7 mouse cellular contexts compared by ENCODE assay signal in genomic region chr5:65698759-65699136, GRCm38 (mm10). TPM values are rescaled to one million over a fixed set of nuclear protein-coding genes. Genes with fewer than 3 reads are reported as not detected.
DNase-seq lines count a peak whose midpoint lies in the region; ATAC-seq lines count a peak whose summit lies in the region.

No protein-coding gene starts in this region.

- no peak for ATAC-seq in neural tube, embryonic 11.5 days (ENCODE audit: insufficient read depth, low FRiP score, low TSS enrichment)
- ATAC-seq in forebrain, embryonic 14.5 days, result no peak
- ATAC-seq in limb, embryonic 15.5 days (ENCODE audit: insufficient number of reproducible peaks, low FRiP score, low TSS enrichment, low read depth), result no peak
- no peak for ATAC-seq in stomach, embryonic 14.5 days (ENCODE audit: insufficient number of reproducible peaks, insufficient read depth, low FRiP score, low read depth)

- peak overlapping the region; percentile 49 for H3K4me2 ChIP-seq in neural tube, embryonic 11.5 days (ENCODE audit: low read depth)
- H3K4me2 ChIP-seq in forebrain, embryonic 14.5 days (ENCODE audit: low read length), result peak overlapping the region; percentile 63
- peak overlapping the region; percentile 52 for H3K4me2 ChIP-seq in limb, embryonic 15.5 days
- H3K4me2 ChIP-seq in stomach, embryonic 14.5 days (replicated peaks; ENCODE audit: low read depth, low read length), result peak overlapping the region; percentile 46

- no peaks in the 10 kb centered on the region for H3K9me3 ChIP-seq in neural tube, embryonic 11.5 days (ENCODE audit: control insufficient read depth, low read length)
- H3K9me3 ChIP-seq in forebrain, embryonic 14.5 days (replicated peaks; ENCODE audit: control insufficient read depth, low read length), result no peaks in the 10 kb centered on the region
- H3K9me3 ChIP-seq in limb, embryonic 15.5 days, result no peaks in the 10 kb centered on the region
- H3K9me3 ChIP-seq in stomach, embryonic 14.5 days (ENCODE audit: control insufficient read depth, low read depth, low read length), result no peaks in the 10 kb centered on the region

- peaks cover 5% of the 10 kb centered on the region; the same call in 1 of the 2 replicates for H3K4me1 ChIP-seq in neural tube, embryonic 11.5 days (ENCODE audit: control insufficient read depth, insufficient read depth, low read length)
- peaks cover 10% of the 10 kb centered on the region for H3K4me1 ChIP-seq in forebrain, embryonic 14.5 days (ENCODE audit: control insufficient read depth, insufficient read depth, low read length)
- H3K4me1 ChIP-seq in limb, embryonic 15.5 days, result peaks cover 21% of the 10 kb centered on the region
- peaks cover 8% of the 10 kb centered on the region; the same call in 1 of the 2 replicates for H3K4me1 ChIP-seq in stomach, embryonic 14.5 days (ENCODE audit: control insufficient read depth, insufficient read depth, low read length)

- H3K27ac ChIP-seq in neural tube, embryonic 11.5 days (ENCODE audit: low read depth, low read length), result peak overlapping the region; percentile 98
- H3K27ac ChIP-seq in forebrain, embryonic 14.5 days (ENCODE audit: low read depth, low read length), result peak overlapping the region; percentile 96
- peak overlapping the region; percentile 99 for H3K27ac ChIP-seq in limb, embryonic 15.5 days
- H3K27ac ChIP-seq in stomach, embryonic 14.5 days (ENCODE audit: low read length), result peak overlapping the region; percentile 98

- DNase-seq in neural tube, embryonic 11.5 days (ENCODE audit: low spot score), result no peak
- DNase-seq in neural tube, embryonic 10.5 days (ENCODE audit: extremely low spot score, low spot score), result no peak
- no peak for DNase-seq in forebrain, embryonic 14.5 days (ENCODE audit: low spot score)
- DNase-seq in MN1 (ENCODE audit: low spot score), result no peak
- DNase-seq in frontal cortex, postnatal 14 days (ENCODE audit: low spot score in 2 of 2), result no peak

- 25% methylated on average over 6 of the region's 6 CpGs for WGBS in neural tube, embryonic 11.5 days
- 14% methylated on average over 6 of the region's 6 CpGs for WGBS in forebrain, embryonic 14.5 days
- WGBS in limb, embryonic 15.5 days, result 18% methylated on average over 6 of the region's 6 CpGs
- 22% methylated on average over 6 of the region's 6 CpGs for WGBS in stomach, embryonic 14.5 days

- H3K27me3 ChIP-seq in neural tube, embryonic 11.5 days (ENCODE audit: control insufficient read depth, insufficient read depth, low read length), result no peaks in the 10 kb centered on the region
- no peaks in the 10 kb centered on the region for H3K27me3 ChIP-seq in forebrain, embryonic 14.5 days (replicated peaks; ENCODE audit: control insufficient read depth, insufficient read depth, low read length)
- H3K27me3 ChIP-seq in limb, embryonic 15.5 days, result no peaks in the 10 kb centered on the region
- H3K27me3 ChIP-seq in stomach, embryonic 14.5 days (ENCODE audit: control insufficient read depth, insufficient read depth, low read length), result no peaks in the 10 kb centered on the region

- H3K36me3 ChIP-seq in neural tube, embryonic 11.5 days (ENCODE audit: control insufficient read depth, insufficient read depth, low read length), result no peaks in the 10 kb centered on the region
- H3K36me3 ChIP-seq in forebrain, embryonic 14.5 days (ENCODE audit: control insufficient read depth, insufficient read depth, low read length), result peaks cover 13% of the 10 kb centered on the region; the same call in 1 of the 2 replicates
- peaks cover 9% of the 10 kb centered on the region for H3K36me3 ChIP-seq in limb, embryonic 15.5 days
- peaks cover 5% of the 10 kb centered on the region for H3K36me3 ChIP-seq in stomach, embryonic 14.5 days (ENCODE audit: control insufficient read depth, insufficient read depth, low read length)

- peak overlapping the region; percentile 86 for H3K4me3 ChIP-seq in neural tube, embryonic 11.5 days (ENCODE audit: low read depth, low read length)
- H3K4me3 ChIP-seq in forebrain, embryonic 14.5 days (ENCODE audit: low read depth, low read length), result peak overlapping the region; percentile 98
- peak overlapping the region; percentile 92 for H3K4me3 ChIP-seq in limb, embryonic 15.5 days
- H3K4me3 ChIP-seq in stomach, embryonic 14.5 days (ENCODE audit: low read depth, low read length), result peak overlapping the region; percentile 98

- H3K9ac ChIP-seq in neural tube, embryonic 11.5 days (ENCODE audit: low read length), result peak overlapping the region; percentile 86
- peak overlapping the region; percentile 96 for H3K9ac ChIP-seq in forebrain, embryonic 14.5 days (ENCODE audit: low read length)
- H3K9ac ChIP-seq in limb, embryonic 15.5 days, result peak overlapping the region; percentile 99
- peak overlapping the region; percentile 98 for H3K9ac ChIP-seq in stomach, embryonic 14.5 days (replicated peaks; ENCODE audit: low read depth, low read length)

RNA-seq across cellular contexts. Expression of gene Pds5a, which starts 0.7 kb away (rescaled TPM):
- polyA plus RNA-seq in neural tube, embryonic 11.5 days (2014; fragmentation: Nextera tagmentation; extraction: Ambion mirVana), result 124 TPM in 2 replicates
- 58.7 and 63.4 TPM in 2 replicates for polyA plus RNA-seq in forebrain, embryonic 14.5 days (2014; fragmentation: Nextera tagmentation; extraction: Ambion mirVana)
- 44.2 and 54.2 TPM in 2 replicates for polyA plus RNA-seq in limb, embryonic 15.5 days (2015; fragmentation: Nextera tagmentation; extraction: Ambion mirVana)
- 96.1 and 106 TPM in 2 replicates for polyA plus RNA-seq in stomach, embryonic 14.5 days (2014; fragmentation: Nextera tagmentation; extraction: Ambion mirVana)
